Mouse (Mus musculus): ENCODE results near the gene Etl4.

- TF ChIP-seq GATA1 (IDR thresholded peaks at IDR 0.05; ENCODE audit: low read length), result no peak
- no peak for TF ChIP-seq TAL1 (IDR thresholded peaks at IDR 0.05; ENCODE audit: low read length)
Observed at GRCm38 (mm10) chr2:20293336-20293735, 383.8 kb downstream of the Etl4 start.

Data from erythroblast, embryonic 14.5 days (primary cell).